Mouse (Mus musculus) lung, adult 18-20 months (tissue): Measurements from ENCODE around the gene Casz1.

Experiments
- DNase-seq, 2 experiments: peaks; one replicate each; pipeline ENCODE4 v3.0.0; 2022; ENCODE audit warnings: mixed read lengths in 2 of 2

Casz1 gene

DNA sequence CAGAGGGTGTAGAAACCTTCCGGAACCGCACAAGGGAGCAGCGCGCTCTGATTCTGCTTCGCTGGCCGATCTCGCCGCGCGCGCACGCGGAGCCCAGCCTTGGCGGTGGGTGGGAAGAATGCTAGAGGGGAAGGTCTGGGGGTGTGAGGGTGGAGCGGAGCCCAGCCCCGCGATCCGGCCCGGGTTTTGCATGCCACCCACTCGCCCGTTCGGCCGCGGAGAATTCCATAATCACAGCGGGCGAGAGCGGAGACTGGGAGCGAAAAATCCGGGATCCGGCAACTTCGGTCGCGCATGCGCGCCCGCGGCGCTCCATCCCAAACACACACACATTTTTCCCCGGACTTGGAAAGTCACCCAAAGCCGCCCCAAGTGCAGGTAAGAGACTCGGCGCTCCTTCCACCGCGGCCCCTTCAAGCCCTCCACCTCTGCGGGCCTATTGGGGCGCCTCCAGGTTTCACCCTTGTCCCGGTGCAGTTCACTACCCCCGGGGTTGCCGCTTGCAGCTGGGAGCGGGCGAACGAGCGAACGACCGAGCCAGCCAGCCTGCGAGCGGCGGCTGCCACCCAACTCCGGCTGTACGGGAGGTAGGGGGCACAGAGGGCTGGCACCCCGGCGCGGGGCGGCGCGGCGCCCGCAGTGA is at the start of gene Casz1:
TSS of gene Casz1 (plus strand) at position 293 of the 643 bp plus-strand sequence.
- peak; percentile 94 to 95 for DNase-seq

DNA sequence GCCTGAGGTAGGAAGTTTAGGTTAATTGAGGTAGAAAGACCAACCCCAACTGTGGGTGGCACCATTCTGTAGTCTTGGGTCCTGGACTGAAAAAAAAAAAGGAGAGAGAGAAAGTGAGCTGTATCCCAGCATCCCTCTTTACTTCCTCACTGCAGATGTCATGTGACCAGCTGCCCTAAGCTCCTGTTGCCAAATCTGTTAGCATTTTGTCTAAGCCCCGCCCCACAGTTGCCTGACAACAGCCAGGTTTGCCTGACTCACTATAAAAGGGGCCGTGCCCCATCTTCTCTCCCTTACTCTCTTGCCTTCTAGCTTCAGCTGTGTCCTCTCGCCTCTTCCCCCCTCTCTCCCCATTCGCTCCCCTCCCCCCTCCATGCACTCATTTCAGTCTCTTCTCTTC is 45.4 kb upstream of the Casz1 start:
- DNase-seq: peak; percentile 39 to 58

DNA sequence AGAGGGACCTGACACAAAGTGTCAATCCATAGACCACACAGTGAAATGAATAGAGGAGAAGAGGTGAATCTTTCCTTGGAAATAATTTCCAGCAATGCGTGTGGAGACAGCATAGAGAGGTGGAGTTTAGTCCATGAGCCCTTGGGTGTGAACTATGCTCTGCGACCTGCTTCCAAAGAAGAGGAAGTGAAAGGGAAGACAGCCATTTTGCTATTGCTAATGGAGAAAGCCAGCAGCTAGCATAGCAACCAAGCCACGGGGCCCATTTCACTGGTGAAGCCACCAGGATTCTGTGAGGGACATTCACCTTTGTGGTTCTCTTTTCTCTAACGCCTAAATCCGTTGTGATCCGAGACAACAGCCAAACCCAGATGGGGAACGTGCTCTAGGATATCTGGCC is 44.1 kb upstream of the Casz1 start:
- DNase-seq: no peak

DNA sequence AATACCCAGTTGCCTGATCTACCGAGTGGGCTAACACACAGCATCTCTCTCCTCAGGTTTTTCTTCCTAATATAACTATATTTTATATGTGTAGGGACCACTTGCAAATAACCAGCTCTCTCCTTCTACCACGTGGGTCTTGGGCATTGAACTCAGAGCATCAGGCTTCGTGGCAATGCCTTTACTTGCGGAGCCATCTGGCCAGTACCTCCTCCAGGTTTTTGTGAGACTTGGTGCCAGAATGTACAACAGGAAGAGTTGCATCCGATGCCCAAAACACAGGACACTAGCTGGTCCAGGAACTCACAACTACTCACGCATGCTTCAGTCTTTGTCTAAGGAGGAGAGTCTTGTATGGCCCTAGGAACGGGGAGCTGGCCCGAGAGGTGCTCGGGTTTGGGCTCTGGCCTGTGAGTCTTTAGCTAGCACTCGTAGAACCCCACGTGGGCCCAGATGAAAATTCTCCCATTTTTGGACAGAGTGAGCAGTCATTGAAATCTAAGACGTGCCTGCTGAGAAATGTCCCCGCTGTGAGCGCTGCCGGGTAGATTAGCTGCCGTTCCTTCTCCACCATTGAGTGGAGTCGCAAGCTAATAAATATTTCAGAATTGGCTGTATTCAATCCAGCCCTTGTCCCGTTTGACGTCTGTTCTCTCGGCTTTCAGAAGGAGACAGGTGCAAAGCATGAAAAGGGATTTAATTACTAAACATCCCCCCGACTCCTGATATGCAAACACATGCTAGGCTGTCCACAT is 38.0 kb upstream of the Casz1 start:
- no peak for DNase-seq

DNA sequence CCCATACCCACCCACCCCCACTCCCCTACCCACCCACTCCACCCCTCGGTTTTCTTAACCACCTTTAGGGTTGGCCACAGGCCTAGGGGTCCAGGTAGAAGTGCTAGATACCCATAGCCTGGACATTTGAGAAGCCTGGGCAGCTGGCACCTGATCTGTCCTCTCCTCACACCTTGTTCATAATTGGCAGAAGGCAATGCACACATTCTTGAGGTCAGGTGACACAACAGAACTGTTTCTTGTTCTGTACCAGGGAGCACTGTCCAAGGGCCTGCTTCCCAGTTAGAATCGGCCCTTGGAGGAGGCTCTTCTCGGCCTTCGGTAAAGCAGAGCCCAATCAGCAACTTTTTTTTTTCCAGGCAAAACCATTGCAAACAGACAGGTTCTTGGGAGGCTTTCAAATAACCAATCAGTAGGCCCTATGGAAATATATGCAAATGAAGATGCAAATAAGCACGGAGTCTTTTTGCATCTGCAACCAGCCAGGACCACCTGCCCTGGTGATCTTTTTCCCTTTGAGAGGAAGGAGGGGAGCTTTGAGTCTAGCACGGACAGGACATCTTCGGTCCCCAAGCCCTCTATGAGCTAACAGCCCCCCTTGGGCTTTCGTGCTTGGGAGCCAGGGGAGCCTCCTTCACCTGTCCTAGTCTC is 36.4 kb upstream of the Casz1 start:
- peak; percentile 27 to 51 for DNase-seq

DNA sequence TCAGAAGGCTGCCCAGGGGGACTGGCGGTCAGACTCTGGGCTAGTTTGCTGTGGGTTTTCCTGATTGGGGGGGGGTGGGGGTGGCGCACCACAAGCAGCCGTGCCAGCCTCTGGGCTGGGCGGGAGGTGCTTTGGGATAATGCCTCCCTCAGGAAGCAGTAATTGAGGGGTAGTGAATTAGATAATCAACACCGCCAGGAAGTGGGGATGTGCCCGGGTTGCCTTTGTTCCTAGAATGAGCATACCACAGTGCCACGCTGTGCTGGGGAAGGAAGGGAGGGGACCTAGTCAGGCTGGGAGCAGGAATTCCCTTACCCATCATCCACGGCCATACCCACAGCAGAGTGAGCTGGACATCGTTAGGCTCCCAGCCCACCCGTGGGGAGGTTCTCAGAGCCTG is 35.6 kb upstream of the Casz1 start:
- DNase-seq: no peak

DNA sequence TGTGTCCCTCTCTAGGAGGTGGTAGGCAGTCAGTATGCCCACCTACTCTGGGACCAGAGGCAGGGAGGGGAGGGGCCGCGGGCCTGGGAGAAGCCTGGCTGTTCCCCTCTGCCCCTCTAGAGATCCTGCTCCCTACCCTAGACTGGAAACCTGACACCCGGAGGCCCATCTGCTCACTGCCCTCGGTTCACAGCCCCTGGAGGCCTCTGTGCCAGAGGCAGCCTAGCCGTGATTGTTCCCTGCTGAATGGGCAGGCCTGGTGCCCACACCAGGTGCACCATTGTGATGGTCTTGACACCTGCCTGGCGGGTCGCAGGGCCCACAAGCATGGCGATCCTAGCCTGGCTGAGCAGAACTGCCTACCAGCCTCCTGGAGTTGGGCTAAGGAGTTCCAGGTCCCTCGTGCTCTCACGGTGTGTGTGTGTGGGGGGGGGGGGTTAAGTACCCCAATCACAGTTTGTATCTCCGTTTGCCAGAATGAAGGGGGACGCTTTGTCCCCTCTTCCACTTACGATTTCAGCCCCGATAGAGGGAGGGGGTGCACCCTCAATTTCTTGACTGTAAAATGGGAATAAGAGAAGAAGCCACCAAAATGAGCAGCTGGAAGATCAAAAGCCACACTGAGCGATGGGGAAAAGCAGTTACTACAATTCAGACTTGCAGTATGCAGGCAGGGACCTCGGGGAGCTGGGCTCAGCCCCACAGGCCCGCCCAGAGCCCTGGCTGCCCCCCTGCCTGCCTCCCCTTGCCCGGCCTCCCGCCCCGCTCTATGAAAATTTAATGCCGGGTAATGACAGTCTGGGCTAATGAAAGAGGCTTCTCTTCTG is 33.4 kb upstream of the Casz1 start:
- DNase-seq: no peak

DNA sequence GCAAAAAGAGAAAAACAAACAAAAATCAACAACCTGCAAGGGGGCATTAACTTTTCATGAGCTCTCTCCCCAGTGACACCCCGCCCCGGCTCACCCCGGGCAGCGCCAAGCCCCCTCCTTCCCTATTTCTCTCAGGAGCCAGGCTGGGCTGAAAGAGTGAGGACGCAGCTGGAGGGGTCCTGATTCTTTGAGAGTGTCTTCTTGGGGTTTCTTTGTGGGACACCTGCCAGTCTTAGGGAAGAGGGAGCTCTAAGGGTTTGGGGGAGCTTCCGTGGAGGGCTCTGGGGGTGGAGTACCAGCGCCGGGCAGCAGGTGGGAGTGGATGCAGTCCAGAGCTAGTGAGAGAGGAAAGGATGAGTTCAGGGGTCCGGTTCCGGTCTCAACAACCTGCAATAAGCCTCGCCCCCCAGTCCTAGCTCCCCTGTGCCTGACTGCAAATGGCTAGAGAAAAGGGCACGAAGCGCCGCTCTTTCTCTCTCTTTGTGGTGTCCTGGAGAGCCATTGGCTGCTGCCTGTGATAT is 32.8 kb upstream of the Casz1 start:
- DNase-seq: no peak

DNA sequence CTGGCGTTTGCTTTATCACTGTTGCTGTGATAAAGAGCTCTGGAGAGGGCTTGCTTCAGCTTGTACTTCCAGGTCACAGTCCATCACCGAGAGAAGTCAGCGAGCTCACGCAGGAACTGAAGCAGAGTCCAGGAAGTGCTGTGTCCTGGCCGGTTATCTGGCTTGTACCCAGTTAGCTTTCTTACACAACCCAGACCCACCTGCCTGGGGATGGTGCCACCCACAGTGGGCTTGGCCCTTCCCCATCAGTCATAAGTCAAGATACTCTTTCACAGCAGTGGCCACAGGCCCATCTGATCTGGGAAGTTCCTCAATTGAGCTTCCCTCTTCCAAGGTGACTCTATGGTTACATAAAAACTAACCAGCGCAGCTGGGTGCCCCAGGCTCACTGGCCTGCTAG is 31.6 kb upstream of the Casz1 start:
- no peak for DNase-seq

DNA sequence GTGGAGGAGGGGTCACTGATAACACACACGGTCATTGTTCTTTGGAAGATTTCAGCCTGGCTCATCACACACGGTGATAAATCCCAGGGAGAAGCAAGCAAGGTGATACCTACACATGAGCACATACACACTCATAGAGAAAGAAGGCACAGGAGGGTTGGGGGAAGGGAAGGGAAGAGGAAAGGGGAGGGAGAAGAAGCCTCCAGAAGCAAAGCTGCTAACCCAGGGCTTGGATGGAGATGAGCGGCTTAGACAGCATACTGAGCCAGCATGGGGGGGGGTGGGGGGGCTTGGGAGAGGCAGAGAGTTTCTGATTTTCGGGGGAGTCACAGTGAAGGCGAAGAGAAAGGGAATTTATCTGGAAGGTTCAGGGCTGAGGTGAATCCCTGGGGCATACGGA is 30.2 kb upstream of the Casz1 start:
- no peak for DNase-seq

DNA sequence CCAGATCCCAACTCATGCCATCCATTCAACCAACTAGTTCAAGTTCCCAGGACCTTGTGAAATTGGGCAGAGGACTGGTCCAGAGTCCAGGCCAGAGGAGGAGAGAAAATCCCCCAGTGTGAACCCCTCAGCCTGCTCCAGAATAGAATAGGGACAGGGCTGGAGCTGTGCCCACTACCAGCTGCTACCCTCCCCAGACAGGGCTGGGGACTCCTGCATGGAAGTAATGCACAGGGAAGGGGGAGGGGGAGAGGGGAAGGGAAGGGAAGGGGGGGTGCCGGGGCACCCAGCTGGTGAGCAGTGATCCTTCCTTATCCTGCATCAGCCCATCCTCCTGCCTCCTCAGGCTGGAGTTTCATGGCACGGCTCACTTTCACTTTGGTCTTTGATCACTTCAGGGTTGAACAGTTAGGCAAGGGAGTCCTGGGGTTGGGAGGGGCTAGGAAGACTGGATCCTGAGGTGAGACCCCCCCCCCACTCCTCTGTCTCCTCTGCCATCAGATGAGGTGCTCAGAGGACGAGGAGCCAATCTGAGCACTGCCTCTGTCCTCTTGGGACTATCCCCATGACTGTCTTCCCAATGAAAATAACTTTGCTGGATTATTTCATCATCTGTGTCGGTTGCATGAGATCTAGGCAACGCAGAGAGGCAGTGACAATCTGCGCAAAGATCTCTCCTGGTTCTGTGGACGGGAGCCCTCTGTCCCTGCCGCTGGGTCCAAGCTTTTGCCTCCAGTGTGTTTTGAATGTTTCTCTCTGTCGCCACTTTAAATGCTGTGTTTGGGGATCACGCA is 28.6 kb upstream of the Casz1 start:
- no peak for DNase-seq

DNA sequence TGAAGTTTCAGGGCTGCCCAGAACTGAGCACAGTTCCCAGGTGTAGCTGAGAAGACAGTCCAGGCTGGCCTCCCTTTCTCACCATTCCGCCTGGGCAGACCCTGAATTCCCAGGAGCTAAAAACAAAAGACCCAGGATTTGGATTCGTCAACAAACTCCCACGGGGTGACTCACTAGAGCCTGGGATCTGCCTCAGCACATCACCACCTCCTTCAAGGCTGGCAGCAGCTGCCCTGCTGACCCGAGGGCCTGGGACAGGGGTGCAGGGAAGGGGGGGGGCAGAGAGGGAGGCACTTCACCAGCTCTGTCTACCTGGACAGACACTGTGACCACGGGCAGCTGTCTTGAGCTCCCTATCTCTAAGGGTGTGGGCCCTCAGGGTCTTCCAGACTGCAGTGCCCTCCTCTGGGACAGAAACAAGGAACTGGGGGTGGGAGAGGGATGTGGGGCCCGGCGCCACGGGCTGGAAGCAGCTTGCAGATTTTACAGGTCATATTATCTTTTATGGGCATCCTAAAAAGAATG is 24.1 kb upstream of the Casz1 start:
- DNase-seq: no peak

DNA sequence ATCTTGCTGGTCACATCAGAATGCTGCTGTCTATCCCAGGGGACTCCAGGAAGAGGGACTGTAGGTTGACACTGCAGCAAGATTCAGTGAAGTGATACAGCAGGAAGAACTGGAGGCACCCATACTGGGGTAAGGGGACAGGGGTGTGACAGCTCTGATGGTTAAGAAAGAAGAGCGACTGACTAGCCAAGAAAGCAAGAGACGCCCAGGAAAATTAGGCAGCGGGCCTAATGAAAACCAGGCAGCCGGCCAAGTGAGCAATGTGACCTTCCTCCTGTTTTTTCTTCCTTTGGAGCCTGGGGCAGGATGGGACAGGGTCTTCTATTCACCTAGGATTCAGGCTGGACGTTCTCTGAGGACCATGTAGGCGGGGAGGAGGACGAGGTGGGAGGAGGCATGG is 22.7 kb upstream of the Casz1 start:
- DNase-seq: no peak

DNA sequence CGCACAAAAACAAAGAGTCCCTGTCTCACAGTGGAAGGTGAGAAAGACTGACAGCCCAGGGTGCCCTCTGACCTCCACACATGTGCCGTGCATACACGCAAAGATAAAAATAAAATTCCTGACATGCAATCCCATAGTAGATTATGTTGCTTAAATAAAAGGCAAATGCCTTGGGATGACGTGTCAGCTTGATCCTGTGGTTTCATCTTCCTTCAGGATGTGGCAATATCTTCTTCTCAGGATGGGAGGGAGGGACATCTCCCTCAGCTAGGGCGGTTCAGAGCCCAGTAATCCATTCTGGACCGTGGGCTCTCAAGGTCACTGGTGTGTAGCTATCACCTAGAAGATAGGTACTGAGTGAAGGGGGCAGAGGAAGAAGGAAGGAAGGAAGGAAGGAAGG is 21.3 kb upstream of the Casz1 start:
- DNase-seq: no peak

DNA sequence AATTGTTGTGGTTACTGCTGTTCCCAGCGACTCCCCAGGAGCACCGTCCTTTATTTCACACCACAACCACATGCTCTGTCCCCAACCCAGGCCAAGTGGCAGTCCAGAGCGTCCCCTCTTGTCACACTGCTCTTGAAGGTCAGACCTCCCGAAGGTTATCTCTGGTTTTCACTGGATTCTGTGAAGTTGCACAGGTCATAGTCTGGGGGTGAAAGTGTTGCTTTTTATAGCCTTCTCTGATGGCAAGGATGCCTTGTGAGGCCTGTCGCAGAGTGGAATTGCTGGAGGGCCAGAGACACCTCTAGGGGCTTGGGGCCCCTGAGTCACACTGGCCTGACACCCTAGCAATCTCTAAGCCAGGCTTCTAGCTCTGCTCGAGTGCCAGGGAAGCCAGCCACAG is 20.5 kb upstream of the Casz1 start:
- DNase-seq: no peak

DNA sequence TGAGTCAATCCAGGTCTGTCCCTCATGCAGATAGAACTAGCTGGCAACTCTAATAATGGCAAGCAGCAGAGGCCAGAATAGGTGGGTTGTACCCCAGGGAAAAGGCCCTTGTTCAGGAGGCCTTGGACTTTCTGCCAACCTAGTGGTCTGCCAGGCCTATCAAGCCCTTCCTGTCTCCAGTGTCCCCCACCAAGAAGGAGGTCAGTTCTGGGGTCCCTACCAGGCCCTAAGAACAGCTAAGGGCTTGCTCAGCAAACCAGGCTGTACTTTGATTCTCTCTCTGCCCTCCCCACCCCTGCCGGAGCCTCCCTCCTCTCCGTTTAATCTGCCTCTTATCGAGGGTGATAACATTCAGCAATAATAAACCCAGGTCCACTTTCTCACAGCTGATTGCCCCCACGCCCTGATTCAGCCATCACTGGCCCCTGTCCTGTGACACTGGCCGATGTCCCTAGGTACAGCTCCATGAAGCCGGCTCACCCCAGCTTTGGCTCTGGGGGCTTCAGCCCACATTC is 19.1 kb upstream of the Casz1 start:
- no peak for DNase-seq

DNA sequence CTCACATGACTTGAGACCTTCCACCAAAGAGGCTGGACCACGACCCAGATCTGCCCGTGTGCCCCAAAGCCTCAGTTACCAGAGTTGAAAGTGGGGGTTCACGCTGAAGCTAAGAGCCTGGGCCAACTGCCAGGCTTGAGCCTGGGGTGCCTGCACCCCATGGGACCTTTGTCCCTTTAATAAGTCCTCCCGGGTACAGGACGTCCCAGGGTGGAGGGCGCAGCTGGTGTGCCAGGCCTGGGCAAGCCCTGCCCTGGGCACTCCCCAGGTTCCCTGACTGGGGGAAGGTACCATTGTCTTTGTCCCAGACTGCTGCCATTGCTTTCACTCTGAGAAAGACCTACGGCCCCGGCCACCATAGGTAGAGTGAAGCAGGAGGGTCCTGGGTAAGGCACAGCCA is 18.2 kb upstream of the Casz1 start:
- no peak for DNase-seq

DNA sequence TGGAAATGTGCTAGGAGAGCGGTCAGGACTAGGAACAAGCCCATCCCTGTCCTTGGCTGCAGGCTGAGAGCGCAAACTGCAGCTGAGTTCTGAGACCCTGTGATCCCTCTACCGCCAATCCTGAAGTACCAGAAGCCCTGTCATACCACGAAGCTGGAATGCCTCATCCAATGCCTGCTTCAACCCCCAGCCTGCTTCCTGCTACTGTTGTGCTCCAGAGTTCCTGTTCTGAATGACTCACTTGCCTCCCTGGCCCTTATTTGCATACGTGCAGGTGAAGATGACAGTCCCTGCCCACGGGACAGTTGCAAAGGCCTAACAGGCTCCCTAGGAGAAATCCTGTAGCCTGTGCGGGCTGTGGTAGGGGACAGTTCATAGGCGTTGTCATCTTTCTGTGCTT is 13.3 kb upstream of the Casz1 start:
- DNase-seq: no peak

DNA sequence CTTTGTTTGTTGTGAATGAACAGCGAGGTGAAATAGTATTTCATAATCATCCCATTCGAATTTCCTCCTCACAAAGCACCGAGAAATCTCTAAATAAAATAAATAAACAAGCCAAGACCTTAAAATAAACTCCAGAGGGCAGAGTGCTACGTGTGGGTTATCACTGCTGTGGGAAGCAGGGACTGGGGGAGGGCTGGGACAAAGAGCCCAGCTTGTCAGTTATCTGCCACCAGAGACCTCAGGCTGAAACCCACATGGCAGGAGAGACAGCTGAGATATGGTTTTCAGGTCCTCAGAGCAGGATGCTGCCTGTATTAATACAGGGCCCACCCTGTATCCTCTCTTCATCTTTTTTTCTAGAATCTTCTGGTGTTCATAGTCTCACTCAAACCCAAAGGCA is 9.2 kb upstream of the Casz1 start:
- no peak for DNase-seq

DNA sequence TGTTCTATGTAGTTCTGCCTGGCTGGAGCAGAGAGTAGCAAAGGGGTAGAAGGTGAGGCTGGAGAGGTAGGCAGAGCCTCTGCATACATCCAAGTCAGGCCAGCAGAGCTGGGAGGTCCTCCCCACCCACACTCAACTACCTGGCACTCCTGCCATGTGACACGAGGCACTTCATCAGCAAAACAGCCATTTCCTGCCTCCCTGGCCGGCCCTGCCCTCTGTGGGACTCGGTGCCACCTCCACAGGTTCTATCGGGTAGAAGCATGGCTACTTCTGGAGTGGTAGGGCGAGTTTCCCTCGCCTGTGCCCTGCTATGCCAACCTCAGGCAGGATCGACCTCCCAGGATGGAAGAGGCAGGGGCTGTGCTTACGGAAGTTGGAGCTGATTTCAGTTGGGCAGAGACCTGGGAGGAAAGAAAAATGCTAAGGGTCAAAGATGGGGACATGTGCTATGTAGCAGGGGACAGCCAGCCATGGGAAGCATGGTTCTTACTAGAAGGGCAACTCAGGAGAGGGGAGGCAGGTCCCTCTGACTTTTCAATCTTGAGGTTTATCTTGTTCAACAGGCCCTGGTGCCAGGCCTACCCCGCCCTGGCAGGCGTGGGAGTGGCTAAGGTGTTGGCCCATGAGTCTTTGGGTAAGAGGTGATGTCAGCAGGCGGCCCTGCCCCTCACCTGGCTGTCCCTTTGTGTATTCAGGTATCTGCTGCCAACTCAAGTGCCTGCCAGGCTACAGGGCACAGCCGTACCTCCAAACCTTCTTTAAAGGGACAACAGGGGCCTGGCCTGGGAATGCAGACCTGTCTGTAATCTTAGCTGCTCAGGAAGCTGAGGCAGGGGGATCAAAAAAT is 6.5 kb upstream of the Casz1 start:
- peak; percentile 92 to 95 for DNase-seq

DNA sequence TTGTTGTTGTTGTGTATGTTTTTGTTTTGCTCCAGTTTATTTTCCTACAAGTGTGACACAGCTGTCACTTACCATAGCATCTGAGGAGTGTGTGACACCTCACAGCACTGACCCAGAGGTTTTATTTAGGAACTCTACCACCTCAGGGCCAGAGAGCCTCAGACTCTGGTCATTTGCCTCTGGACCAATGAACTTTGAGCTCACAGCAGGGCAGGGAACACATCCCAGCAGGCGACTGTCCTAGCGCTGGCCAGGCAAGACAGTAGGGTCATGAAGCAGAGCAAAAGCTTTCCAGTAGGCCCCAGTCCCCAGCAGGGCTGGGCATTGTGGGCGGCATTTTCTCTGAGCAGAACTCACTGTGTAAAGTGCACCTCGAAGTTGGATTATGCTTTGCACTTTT is 1.2 kb upstream of the Casz1 start:
- DNase-seq: no peak
